Mouse (Mus musculus) heart, postnatal 4 days (tissue): ENCODE results near the gene Cela1. TPM values are rescaled to one million over a fixed set of nuclear protein-coding genes. Genes with fewer than 3 reads are reported as not detected.

Experiments used
- DNase-seq: peaks from one replicate; pipeline ENCODE4 v3.0.0; 2021
- total RNA-seq, 2 experiments: library from RNA; stranded (reverse); gene quantifications; 2 replicates each; pipeline ENCODE4 v1.2.3; 2021

Gene Cela1
- total RNA-seq: not detected

DNA sequence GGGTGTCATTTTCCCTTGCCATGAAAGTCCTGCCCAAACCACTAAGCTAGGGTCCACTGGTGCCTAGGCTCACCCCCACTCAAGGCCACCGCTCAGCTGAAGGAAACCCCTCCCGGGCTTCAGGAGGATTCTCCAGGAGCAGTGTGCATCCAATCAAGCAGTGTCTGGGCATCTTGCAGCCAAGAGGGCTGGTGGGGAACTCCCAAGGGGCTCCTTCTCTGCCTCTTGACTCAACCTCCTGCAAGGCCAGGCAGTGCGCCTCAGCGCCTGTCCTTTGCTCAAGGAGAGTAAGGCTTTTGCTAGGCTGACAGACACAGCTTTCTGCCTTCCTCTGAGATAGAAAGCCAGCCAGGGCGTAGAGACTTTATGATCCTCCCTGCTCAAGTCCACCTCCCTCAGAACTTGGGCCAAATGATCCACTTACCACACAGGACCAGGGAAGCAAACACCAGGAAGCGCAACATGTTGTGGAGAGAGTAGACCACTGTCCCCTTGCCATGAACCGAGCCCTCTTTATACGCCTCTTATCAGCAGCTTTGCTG lies at the start of gene Cela1:
Cela1 (minus strand) TSS at position 492 of the 542 bp plus-strand sequence.
- DNase-seq: no peak

DNA sequence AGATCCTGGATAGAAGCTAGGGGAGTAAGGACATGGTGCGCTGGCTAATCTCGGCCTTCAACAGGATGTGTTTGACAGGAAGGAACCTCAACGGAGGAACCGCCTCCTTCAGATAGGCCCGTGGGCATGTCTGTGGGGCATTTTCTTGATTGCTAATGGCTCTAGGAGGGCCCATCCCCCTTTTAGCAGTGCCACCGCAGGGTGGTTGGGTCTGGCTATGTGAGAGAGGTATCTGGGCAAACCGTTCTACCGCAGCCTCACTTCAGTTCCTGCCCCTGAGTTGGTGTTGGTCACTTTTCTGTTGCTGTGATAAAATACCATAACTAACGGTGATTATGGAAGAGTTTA lies 48.2 kb upstream of the Cela1 start:
- DNase-seq: no peak

DNA sequence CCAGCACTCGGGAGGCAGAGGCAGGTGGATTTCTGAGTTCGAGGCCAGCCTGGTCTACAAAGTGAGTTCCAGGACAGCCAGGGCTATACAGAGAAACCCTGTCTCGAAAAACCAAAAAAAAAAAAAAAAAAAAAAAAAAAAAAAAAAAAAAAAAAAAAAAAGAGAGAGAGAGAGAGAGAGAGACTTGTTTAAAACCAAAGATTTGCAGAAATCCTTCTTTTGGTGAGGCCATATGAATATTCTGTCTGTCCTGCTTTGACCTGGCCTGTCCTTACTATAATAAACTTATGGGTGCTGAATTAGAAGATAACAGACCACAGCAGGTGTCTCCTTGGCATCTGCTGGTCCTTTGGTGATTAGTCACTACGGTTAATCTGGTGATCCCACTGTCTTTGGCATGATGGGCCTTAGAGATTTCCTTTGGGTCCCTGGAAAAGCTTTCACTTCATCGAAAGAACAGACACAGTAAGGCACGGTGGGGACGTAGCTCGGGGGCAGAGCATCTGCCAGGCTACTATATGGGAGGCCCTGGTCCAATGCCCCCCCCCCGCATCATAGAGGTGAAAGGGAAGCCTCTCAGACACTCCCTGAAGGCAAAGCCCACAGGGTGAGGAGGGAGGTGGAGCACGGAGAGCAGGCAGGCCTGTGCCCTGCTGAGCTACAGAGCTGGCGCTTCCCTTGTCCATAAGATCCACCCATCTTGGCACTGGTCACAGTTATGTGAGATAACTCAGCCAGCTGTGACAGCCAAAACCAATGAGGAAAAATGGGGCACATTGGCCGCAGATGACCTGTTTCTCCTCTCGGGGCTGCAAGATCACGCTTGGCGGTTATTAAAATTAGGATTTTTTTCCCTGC lies 47.6 kb upstream of the Cela1 start:
- DNase-seq: peak; percentile 43

DNA sequence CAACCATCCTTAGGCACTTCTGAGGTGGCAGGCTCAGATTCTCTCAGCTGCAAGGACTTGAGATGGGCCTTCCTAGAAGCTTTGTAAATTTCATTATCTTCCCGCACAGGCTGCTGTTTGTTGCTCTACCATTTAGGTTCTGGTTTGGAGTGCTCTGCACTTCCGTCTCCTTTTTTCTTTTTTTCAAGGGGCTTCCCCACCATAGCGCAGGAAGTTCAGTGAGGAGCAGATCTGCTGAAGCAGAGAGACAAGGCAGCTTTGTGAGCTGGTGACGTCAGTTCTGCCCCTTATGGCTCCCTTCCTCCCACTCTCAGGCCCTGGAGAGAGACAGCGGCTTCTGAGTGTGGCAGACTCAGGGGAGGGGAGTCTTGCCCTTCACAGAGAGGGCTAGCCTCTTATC lies 44.9 kb upstream of the Cela1 start:
- peak; percentile 46 for DNase-seq

DNA sequence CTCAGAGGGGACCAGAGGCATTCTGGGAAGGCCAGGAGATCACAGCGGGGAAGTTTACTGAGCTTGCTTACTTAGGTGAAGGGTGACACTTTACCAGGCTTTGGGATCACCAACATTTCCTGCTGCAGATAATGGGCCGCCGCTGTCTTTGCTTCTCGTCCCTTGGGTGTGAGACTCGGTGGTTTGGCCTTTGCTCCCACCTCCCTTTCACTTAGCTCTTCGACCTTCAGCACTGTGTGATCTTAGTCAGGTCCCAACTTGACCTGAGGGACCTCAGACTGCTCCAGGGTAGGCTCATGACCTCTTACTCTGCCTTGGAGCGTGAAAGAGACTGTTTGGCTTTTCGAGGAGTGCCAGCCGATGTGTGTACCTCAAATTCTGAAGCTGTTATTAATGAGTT lies 43.4 kb upstream of the Cela1 start:
- no peak for DNase-seq

DNA sequence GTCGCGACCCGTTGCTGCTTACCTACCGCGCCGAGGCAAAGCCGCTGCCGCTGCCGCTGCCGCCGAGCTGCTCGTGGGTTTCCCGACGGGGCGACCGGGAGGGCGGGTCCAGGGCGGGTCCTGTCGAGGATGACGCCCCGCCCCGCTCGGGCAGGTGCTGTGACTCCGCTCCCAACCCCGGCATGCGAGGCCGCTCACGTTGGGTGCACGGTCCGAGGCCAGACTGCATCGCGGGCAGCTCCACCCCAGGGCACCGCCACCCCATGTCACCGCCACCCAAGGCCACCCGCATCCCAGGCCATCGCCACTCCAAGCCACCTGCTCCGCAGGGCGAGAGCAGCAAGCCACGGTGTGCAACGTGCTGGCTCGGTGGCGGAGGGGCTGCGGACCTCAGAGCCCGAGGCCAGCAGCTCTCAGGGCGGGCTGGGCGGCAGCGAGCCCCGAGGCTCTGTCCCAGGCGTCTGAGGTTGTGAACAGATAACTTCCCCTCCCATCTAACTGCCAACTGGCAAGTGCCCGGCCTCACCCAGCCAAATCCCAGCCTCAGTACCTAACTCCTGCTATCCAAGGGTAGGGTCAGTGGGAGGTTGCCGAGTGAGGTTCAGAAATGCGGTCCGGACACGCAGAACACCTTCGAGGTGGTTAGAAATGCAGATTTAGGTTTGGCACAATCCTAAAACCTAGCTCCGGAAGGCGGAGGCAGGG lies 41.7 kb upstream of the Cela1 start, which contains the start of gene Galnt6:
Galnt6 (minus strand) TSS at position 96 of the 705 bp plus-strand sequence.
- peak; percentile 24 for DNase-seq

DNA sequence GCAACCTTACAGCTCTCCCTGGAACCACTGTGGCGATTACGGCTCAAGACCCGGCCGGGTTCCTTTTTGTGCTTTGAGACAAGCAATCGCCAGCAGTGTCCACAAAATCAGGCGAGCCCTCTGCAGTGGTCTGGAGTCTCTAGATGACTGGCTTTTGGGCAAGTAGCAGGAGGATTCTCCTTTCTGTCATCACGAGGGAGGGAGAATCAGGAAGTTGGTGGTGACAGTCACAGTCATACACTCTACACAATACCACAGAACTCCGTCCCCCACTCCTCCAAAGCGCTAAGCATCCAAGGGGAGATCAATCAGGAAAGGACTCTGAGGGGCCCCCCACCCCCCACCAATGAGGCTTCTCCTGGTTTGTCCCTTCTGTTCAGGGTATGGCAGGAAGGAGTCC lies 40.9 kb upstream of the Cela1 start:
- DNase-seq: no peak

DNA sequence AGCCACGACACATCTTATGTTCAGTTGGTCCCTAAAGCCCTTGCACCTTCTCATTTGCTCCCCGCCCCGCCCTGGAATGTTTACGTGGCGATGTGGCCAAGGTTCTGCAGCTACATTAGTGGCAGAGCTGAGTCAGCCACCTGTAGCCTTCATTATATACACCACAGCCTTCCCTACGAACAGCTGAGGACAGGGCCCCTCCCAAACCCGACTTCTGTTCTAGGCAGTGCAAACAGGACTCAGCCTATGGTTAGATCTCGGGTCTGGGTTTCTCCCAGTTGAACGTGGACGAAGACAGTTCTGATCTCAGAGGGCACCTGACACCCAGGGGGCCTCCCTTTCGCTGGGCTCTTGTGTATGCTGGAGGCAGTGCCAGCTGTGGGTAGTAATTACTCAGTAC lies 40.1 kb upstream of the Cela1 start:
- no peak for DNase-seq

DNA sequence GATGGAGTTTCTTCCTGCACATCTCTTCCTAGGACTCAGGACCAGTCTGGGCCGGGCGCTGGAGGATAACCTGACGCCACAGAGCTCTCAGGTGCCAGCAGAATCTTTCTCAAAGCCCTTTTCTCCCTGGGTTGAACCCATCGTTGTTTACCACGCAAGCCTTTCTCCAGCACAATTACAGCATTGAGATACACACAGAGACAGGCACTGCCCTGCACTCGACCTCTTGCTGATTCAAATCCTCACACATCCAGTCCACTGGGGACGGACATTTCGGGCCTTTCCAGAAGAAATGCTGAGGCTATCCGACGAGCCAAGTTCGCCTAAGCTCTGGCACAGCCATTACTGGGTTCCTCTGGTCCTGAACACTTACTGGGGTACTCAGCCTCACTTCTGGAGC lies 39.0 kb upstream of the Cela1 start:
- DNase-seq: no peak

DNA sequence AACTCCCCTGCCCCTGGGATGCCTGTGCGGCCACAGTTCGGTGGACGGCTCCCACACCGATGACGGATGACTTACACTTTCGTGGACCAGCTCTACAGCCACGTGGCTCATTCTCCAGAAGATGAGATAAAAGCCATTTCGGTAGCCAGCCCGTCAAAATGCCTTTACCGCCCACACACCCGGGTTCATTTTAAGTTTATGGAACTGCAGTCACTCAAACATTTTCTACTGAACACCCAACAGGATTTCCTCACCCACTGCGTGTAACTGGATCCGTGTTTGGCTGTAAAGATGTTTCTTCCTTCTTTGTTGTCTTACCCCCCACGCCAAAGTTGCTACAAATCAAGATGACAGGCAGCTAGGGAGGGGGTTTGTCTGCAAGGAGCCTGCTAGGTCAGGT lies 35.8 kb upstream of the Cela1 start:
- peak; percentile 43 for DNase-seq

DNA sequence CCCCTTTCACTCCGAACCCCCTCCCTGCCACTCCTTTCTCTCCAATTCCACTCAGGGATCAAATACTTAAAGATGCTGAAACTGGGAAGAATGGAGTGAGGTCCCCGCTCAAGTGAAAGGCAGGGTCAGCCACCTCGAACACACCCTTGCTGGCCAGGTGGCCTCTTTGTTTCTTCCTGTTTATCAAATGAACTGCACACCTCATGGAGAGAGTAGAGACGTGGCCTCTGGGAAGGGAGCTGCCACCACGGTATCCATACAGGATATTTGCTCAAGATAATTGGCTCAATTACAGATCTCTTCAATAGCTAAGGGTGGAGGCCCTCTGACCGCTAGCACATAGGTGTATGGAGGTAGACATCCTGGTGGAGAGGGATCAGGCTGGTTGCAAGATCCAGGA lies 34.8 kb upstream of the Cela1 start:
- no peak for DNase-seq

DNA sequence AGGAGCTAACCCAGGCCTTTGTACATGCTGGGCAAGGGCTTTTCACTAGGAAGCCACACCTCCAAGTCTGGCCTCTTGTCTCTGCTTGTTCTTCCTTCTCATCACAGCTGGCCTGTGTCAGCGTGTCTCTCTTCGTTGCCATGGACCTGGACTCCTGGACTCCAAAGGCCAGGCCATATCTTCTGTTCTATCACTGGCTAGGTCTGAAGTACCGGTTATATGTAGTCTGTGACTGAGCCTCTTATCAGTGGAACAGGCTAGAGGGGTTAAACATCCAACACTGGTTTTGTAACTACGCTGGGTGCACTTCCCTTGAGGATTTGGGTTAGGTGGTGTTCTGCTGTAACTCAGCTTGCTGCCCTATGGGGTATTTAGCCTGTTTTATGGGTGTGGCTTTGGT lies 34.3 kb upstream of the Cela1 start:
- no peak for DNase-seq

DNA sequence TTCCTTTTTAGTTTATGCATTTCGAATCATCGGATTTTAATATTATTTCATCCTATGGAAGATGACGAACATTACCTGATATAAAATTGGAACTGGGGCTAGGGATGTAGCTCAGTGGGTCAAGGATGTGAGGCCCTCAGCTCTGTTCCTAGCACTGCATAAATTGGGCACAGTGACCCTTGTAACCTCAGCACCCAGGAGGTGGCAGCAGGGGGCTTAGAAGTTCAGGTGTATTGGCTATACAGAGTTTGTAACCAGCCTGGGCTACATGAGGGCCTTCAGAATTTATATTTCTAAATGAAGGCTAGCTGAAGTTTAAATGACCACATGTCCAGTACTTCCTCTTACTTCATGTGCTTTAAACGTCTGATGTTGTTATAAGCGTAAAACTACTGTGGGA lies 33.7 kb upstream of the Cela1 start:
- no peak for DNase-seq

DNA sequence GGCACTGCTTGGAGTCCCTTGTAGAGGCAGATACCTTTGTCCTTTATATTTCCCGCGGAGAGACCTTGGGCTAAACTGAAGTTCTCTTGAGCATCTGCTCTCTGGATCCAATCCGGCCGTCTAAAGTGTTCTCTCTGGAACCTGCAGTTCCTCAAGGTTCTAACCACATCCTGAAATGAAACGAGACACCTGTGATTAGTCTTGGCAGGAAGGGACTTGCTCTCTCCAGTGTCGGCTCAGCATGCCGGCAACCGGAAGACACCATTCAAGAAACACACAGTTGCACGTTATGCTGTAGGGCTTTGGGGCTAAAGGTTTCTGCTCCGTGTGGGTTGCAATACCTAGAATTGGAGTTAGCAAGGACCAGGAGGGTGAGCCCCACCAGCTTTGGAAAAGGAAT lies 32.3 kb upstream of the Cela1 start:
- no peak for DNase-seq

DNA sequence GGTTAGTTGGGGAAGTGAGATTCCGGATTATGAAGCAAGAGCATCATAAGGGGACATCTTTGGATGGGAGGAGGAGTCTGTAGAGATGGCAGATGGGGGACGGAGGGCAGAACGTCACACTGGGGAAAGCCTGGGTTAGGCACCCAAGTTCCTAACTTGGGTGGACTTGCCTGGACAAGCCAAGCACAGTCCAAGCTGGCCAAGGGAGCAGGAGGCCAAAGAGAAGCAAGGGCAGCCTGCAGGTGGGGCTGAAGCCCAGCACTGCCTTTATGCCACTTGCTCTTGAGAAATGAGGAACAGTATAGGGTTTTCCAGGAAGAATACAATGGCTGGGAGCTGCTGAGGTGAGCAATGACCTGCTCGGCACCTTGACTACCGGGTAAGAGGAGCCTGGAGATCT lies 31.5 kb upstream of the Cela1 start:
- DNase-seq: no peak

DNA sequence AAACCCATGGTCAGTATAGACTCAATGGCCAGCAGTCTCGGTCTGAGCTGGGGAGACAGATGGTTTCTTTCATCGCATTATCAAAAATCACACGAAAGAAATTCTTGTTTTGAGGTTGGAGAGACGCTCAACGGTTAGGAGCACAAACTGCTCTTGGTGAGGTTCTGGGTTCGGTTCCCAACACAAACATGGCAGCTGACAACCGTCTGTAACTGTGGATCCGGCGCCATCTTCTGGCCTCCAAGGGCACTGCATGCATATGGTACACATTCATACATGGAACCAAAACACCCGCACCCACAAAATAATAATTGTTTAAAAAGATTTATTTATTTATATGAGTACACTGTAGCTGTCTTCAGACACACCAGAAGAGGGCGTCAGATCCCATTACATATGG lies 30.9 kb upstream of the Cela1 start:
- DNase-seq: no peak

DNA sequence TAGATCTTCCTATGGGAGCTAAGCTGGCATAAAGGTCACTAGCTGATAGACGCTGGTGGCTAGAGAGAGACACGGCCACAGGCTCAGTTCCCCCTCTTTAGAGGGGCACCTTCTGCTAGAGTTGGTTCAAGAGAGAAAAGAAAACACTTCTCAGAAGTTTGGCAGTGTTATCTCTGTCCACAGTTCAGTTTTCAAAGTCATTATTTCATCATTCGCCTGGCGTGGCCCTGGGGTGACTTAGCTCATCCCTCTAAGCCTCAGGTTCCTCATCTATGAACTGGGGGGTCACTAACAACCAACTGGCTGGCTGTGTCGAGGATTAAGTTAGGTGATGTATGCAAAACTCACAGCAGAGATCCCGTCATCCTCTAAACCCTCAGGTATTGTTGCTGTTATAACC lies 30.2 kb upstream of the Cela1 start:
- DNase-seq: no peak

DNA sequence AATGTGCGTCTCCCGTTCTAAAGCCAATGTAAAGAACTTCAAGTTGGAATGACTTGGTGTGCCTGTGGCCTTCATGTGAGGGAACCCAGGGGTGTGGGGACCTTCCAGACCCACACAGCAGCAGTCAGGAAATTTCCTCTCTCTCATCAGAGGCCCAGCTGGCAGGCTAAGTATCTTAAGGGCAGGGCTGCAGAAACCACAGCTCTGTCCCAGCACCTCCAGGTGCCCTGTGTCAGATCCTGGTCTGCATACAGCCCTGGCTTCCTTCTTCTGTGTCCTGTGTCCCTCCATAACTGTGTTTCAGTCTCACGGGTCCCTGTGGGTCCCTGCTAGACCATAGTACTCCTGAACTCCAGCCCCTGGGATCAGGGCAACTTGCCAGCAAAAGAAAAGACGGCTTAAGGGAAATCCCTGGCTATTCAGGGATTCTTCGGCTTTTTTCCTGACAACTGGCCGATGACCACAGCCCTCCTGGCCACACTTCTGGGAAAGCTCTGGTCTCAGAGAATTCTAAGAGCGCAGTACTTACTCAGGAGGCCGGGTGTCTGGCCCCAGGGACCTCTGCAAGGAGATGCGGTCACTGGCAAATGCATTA lies 27.8 kb upstream of the Cela1 start:
- DNase-seq: peak; percentile 32

DNA sequence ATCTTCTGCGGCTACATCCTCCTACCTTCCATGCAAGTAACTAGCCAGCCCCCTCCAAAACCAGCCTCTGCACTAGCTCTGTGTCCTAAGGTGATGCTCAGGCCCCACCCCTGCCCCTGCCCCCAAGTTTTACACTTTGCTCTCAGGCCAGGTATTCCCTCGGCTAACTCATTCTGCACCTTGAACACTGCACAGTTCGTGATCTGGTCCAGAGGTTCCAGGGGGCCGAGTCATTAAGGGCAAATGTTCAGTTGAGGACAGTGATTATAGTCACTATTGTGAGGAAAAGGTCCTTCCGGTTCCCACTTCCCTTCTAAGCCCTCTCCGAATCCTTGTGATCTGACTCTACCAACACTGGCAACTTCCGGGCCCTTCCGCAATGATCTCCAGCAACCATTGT lies 26.7 kb upstream of the Cela1 start:
- no peak for DNase-seq

DNA sequence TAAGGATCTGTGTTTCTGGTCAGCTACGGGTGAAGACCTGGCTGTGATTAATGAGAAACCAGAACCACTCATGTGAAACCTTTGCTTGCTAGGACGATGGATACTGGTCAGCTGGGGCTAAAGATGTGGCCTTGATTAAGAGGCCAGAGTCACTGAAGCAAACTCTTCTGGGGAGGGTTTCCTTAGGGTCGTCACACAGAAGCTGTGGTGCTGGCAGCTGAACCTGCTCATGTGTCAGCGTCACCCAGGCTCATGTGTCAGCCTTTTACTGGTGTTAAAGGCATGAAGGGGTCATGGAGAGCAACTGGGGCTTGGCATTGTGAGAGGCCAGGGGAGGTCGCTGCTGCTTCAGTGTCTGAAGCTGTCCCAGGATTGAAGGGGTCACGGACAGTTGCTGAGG lies 23.1 kb upstream of the Cela1 start:
- DNase-seq: no peak

DNA sequence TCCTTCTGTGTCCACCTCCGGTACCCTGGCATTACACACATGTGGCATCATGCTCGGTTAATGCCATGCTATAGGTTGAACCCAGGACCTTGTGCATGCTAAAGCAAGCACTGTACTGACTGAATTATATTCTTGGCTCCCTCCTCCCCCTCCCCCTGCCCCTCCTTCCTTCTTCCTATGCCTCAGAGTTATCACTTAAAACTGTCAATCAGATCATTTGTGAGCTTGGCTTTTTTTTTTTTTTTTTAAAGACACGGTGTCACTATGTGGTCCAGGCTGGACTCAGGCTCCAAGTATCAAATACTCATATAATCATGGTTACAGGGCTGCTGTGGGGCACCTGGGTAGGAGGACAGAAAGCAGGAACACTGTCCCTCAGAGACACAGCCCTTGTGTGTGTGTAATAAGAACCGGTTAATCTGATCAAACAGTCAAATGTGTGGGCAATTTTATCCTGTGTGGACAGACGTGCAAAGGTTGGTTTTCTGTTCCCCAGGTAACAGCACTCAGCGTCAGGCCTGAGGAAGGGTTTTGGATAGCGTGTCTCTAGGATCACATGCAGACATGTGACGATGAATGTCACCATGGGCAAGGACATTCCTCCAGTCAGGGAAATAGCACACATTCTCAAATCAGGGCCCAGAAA lies 20.8 kb upstream of the Cela1 start:
- DNase-seq: no peak

DNA sequence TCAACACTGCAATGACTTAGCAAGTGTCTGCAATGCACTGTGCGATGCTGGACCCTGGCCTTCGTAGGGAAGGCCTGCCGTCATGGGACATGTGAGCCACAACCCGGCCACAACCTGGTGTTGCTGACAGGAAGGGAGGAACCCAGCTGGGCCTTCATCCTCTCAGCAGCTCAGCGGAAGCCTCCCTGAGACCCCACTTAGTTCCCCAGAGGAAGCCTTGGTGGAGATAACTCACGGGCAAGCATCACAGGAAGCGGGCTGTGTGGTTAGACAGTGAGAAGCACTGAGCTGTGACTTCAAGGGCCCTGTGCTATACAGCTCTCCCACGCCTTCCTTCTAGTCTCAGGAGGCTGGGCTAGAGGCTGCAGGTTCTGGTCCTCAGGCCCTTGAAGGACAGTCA lies 18.5 kb upstream of the Cela1 start:
- DNase-seq: no peak

DNA sequence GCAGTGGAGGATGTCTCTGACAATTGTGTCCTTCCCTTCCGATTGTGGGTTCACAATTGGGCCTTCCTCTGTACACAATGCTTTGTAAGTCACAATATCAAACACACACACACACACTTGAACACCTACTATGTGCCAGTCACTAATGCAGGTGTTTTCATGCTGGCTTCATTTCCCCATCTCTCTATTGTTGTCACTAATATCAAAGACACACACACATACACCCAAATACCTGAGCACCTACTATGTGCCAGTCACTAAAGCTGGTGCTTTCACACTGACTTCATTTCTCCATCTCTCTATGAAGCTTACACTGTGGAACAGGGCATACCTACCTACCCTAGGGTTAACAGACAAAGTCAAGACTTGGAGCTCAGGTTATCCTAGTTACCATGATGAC lies 17.7 kb upstream of the Cela1 start:
- no peak for DNase-seq
